Mouse (Mus musculus) liver, embryonic 16.5 days (tissue): ENCODE results near the gene Slc1a7. TPM values are rescaled to one million over a fixed set of nuclear protein-coding genes. Genes with fewer than 3 reads are reported as not detected.

Experiments used
- polyA plus RNA-seq: library from polyadenylated mRNA; unstranded; fragments of >200 nt; fragmentation: Nextera tagmentation; extraction: Ambion mirVana; gene quantifications from 2 replicates; pipeline ENCODE4 v1.2.1, GENCODE M21; 2015

Gene Slc1a7
- polyA plus RNA-seq, 1 experiment from 2014 or later = not detected

Other genes starting within 250 kb of the Slc1a7 start
- 0.44 and 0.46 TPM in 2 replicates for gene Lrp8, start 166.1 kb upstream of the Slc1a7 start, polyA plus RNA-seq
- 58.5 and 76.7 TPM in 2 replicates for gene Magoh, start 88.6 kb upstream of the Slc1a7 start, polyA plus RNA-seq
- 30.7 TPM in 2 replicates for gene 0610037L13Rik, start 78.5 kb upstream of the Slc1a7 start, polyA plus RNA-seq
- 45.5 and 48.4 TPM in 2 replicates for gene Cpt2, start 44.7 kb upstream of the Slc1a7 start, polyA plus RNA-seq
- 0.14 and 0.30 TPM in 2 replicates for gene Podn, start 128.1 kb downstream of the Slc1a7 start, polyA plus RNA-seq
- gene Scp2, start 176.7 kb downstream of the Slc1a7 start, polyA plus RNA-seq = 396 and 427 TPM in 2 replicates
- gene Echdc2, start 197.1 kb downstream of the Slc1a7 start, polyA plus RNA-seq = 20.5 and 24.2 TPM in 2 replicates
- 0.30 and 0.33 TPM in 2 replicates for gene Zyg11a, start 249.7 kb downstream of the Slc1a7 start, polyA plus RNA-seq